Comparison of ENCODE assay signal across 9 mouse cellular contexts in genomic region chr19:46435492-46435891, GRCm38 (mm10). TPM values are rescaled to one million over a fixed set of nuclear protein-coding genes. Genes with fewer than 3 reads are reported as not detected.
DNase-seq lines count a peak whose midpoint lies in the region; ATAC-seq and TF ChIP-seq lines count a peak whose summit lies in the region.
"Had no signal": no experiment of that assay in that cellular context is flagged by ENCODE, and none has a peak within 500 bp of the region (broad histone marks: within the 10 kb centered on the region; RNA-seq: fewer than 3 reads in every experiment).

No protein-coding gene starts in this region.

- DNase-seq in cerebellum, adult 2 months = no peak
- no peak for DNase-seq in cerebellum, adult 9-11 months
- no peak for DNase-seq in spleen, adult 2 months (ENCODE audit: low read depth in 1 of 2, low spot score in 2 of 2)
- no peak for DNase-seq in spleen, postnatal 36 days (ENCODE audit: low spot score in 2 of 2)
- peak; percentile 67 for DNase-seq in retina, postnatal 1 day
- no peak for DNase-seq in ovary, adult 18-20 months (ENCODE audit: low spot score)
- DNase-seq in urinary bladder, adult 2 months (ENCODE audit: low spot score) = no peak

- no peak overlapping the region for H3K27ac ChIP-seq in cerebellum, adult 2 months (ENCODE audit: insufficient read depth, low read length)
- H3K27ac ChIP-seq in spleen, adult 2 months (ENCODE audit: insufficient read depth, low read length) = no peak overlapping the region
- 0 out of 2 replicates have a peak overlapping the region, but pooled peaks have one; percentile 14 for H3K27ac ChIP-seq in forebrain, embryonic 13.5 days
- H3K27ac ChIP-seq: macrophage had no signal

- TF ChIP-seq POLR2A in cerebellum, adult 2 months (IDR thresholded peaks at IDR 0.05; ENCODE audit: borderline replicate concordance, insufficient read depth, low read length) = no peak
- TF ChIP-seq POLR2A in spleen, adult 2 months (IDR thresholded peaks at IDR 0.05; ENCODE audit: low read depth, low read length) = no peak

- no peak overlapping the region for H3K9ac ChIP-seq in forebrain, embryonic 13.5 days

- 0 out of 2 replicates have a peak, but pooled peaks cover 3% of the 10 kb centered on the region for H3K9me3 ChIP-seq in forebrain, embryonic 13.5 days (replicated peaks)

- no peaks in the 10 kb centered on the region for H3K36me3 ChIP-seq in spleen, adult 2 months (ENCODE audit: control insufficient read depth, insufficient read depth, low read length)
- H3K36me3 ChIP-seq in forebrain, embryonic 13.5 days (ENCODE audit: poor library complexity, severe bottlenecking) = 0 out of 2 replicates have a peak, but pooled peaks cover 5% of the 10 kb centered on the region

- peaks cover 15% of the 10 kb centered on the region for H3K4me1 ChIP-seq in cerebellum, adult 2 months (ENCODE audit: control insufficient read depth, insufficient read depth, low read length)
- no peaks in the 10 kb centered on the region for H3K4me1 ChIP-seq in spleen, adult 2 months (ENCODE audit: control insufficient read depth, insufficient read depth, insufficient read length)
- peaks cover 19% of the 10 kb centered on the region for H3K4me1 ChIP-seq in forebrain, embryonic 13.5 days

- TF ChIP-seq CTCF in cerebellum, adult 2 months (IDR thresholded peaks at IDR 0.05; ENCODE audit: borderline replicate concordance, insufficient read depth, low read depth, low read length) = peak; percentile 37; the same call in 1 of the 2 replicates
- peak; percentile 43; the same call in 1 of the 2 replicates for TF ChIP-seq CTCF in spleen, adult 2 months (IDR thresholded peaks at IDR 0.05; ENCODE audit: extremely low read depth, insufficient read depth, insufficient read length, insufficient replicate concordance)

- no peak for ATAC-seq in forebrain, embryonic 13.5 days

- H3K4me2 ChIP-seq in forebrain, embryonic 13.5 days = no peak overlapping the region

- WGBS in cerebellum, adult 2 months = 24% methylated on average over 7 of the region's 7 CpGs
- 52% methylated on average over 7 of the region's 7 CpGs for WGBS in spleen, adult 2 months
- 5% methylated on average over 7 of the region's 7 CpGs for WGBS in forebrain, embryonic 13.5 days

- no peaks in the 10 kb centered on the region for H3K27me3 ChIP-seq in cerebellum, adult 2 months (ENCODE audit: control insufficient read depth, insufficient read depth, low read length)
- no peaks in the 10 kb centered on the region for H3K27me3 ChIP-seq in spleen, adult 2 months (ENCODE audit: control insufficient read depth, insufficient read depth, low read length)
- no peaks in the 10 kb centered on the region for H3K27me3 ChIP-seq in forebrain, embryonic 13.5 days

- H3K4me3 ChIP-seq in cerebellum, adult 2 months (replicated peaks; ENCODE audit: insufficient read depth, low read depth, low read length) = no peak overlapping the region
- H3K4me3 ChIP-seq in spleen, adult 2 months (ENCODE audit: extremely low read depth, insufficient read depth, insufficient read length) = no peak overlapping the region
- H3K4me3 ChIP-seq in forebrain, embryonic 13.5 days = no peak overlapping the region

RNA-seq across cellular contexts. Expression of gene Sufu, which starts 38.8 kb away (rescaled TPM):
- 15.0 and 16.2 TPM in 2 replicates for polyA plus RNA-seq in cerebellum, adult 2 months (2012; rRNA removed)
- polyA plus RNA-seq in spleen, adult 2 months (2012; rRNA removed) = 18.6 and 22.1 TPM in 2 replicates
- polyA plus RNA-seq in forebrain, embryonic 13.5 days (2015; fragmentation: Nextera tagmentation; extraction: Ambion mirVana) = 28.0 and 30.3 TPM in 2 replicates
- 15.5 and 19.7 TPM in 2 replicates for polyA plus RNA-seq in urinary bladder, adult 2 months (2012; rRNA removed)

RNA-seq across cellular contexts. Expression of gene Actr1a, which starts 39.9 kb away (rescaled TPM):
- 185 and 196 TPM in 2 replicates for polyA plus RNA-seq in cerebellum, adult 2 months (2012; rRNA removed)
- polyA plus RNA-seq in spleen, adult 2 months (2012; rRNA removed) = 55.7 and 60.5 TPM in 2 replicates
- 285 and 307 TPM in 2 replicates for polyA plus RNA-seq in forebrain, embryonic 13.5 days (2015; fragmentation: Nextera tagmentation; extraction: Ambion mirVana)
- polyA plus RNA-seq in urinary bladder, adult 2 months (2012; rRNA removed) = 99.3 and 101 TPM in 2 replicates
